Mouse (Mus musculus): ENCODE data around the gene Dcdc2a.
A peak's percentile ranks its signal among the peaks of the same experiment; 100 is the strongest.

Gene Dcdc2a

DNA sequence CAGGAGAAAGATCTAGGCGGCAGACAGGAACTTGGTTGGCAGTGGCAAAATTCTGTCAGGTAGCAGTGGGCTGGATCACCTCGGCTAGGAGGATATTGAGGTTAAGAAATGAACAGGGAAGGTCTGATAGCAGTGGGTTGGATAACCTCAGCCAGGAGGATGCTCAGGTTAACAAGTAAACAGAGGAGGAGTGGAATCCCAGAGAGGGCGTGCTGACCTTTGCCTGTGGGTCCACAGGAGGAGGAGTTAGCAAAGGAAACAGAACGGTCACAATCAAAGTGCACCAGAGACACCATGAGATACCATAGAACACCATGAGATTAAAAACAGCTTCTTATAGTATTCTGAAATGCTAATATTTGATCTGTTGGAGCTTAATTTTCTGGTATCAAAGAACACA lies 38.6 kb downstream of the Dcdc2a start:
- no peak for DNase-seq (ENCODE audit: low read depth, low spot score)

DNA sequence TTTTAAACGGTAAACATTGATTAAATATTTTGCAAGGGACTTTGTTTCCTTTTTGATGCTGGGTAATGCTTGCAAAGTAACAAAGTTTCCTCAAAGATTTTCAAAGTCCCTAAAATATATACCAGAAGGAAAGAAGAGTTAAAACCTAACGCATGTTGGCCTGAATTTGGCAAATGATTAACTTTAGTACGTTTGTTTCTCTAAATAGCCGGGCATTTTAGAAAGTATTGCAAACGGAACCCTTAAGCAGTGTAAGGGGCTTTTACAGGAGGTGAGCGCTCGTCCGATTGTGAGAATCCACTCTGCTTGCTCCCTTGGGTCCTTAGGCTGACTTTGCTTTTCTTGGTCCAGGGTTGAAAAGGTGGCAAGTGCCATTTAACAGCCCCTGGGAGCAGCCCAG lies 41.5 kb downstream of the Dcdc2a start:
- no peak for DNase-seq (ENCODE audit: low read depth, low spot score)

DNA sequence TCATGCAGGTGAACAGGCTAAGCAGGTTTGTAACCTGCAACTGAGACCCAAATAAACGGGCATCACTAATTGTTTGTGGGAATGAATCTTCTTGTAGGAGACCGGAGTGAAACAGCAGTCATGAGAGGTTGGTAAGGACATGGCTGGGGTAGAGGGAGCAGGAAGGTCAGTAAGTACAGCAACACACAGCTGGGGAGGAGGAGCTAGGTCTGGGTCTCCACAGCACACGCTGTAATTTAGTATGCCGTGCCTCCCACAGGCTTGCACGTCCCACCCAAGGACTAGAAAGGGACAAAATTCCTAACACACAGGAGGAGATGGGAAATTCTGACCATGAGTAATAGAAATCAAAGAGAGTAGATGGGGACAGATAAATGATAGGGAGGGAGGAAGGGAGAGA lies 42.8 kb downstream of the Dcdc2a start:
- DNase-seq (ENCODE audit: low read depth, low spot score), result no peak

DNA sequence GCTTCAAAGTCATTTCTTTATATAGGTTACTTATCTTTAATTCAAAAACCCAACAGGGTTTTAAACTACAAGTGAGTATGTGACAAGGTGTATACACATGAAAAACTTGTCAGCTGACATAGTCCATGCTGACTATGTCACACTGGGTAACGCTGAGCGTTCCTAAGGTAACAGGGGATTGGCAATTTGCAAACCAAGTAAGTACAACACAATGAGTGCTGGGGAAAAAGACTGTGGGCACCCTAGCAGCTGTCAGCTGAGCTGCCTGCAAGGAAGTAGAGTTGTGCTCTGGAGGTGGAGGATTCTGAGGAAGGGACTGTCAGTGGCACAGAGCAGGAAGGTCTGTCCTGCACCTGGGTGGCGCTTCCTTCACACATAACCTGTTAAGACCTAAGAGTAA lies 43.7 kb downstream of the Dcdc2a start:
- DNase-seq (ENCODE audit: low read depth, low spot score), result no peak

DNA sequence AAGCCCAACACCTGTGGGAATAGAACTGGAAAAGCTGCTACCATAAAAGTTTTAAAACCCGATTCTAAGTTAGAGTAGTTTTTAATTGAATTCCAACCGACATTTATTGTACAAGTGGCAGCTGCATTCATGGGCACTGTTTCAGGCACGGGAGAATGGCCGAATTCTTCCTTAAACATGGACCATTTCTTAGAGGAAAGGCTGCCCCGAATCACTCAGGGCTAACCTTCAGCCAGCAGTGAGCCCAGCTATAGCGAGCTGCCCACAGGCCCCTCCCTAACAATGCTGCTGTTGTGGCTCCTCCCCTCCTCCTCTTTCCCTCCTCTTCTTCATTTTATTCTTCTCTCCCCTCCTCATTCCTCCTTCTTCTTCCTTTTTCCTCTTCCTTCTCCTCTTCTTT lies 44.8 kb downstream of the Dcdc2a start:
- DNase-seq (ENCODE audit: low read depth, low spot score), result no peak

DNA sequence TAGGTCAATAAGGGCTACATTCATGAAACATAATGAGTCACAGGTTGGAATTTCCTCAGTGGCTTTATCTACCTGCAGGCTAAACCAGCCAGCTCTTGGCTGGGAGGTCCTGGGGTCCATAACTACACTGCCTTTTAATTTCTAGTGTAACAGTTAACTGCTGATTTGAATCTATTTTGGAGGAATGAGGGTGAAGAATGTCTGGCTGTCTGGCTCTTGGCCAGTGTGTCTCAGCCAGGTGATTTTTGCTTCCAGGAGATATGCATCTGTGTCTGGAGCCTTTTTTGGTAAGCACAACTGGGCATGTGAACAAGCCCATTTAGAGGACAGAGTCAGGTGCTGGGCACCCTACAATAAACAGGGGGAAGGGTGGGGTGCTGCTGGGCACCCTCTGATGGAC lies 49.9 kb downstream of the Dcdc2a start:
- DNase-seq (ENCODE audit: low read depth, low spot score), result no peak

DNA sequence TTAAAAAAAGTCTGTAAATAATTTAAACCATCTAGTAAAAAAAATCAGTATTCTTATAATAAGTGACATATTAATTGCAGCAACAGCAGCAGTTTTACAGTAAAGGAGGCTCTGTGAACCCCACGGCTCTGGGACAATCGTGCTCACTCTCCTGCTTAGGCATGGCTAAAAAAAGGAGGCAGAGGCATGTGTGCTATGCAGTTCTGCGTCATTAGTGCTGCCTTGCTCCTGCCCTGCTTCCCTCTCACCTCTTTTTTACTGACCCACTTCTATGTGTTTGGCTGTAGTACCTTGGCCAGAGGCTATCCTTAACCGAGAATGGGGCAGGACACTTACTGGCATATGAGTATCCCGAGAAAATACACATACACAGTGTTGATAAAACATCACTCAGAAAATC lies 50.9 kb downstream of the Dcdc2a start:
- DNase-seq (ENCODE audit: low read depth, low spot score), result no peak

DNA sequence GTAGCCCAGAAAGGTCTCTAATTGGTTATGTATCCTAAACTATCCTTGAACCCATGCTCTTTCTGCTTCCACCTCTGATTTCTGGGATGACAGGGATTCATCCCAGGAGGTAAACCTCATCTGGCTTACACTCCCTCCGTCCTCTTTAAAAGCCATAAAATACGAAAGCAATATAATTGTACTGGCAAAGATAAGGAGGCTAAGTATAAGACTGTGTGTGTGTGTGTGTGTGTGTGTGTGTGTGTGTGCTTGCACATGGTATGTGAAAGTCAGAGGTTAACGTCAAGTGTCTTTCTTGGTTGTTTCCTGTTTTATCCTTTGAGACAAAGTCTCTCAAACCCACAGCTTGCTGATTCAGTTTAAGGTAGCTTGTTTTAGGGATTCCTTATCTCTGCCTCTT lies 52.5 kb downstream of the Dcdc2a start:
- DNase-seq (ENCODE audit: low read depth, low spot score), result no peak

DNA sequence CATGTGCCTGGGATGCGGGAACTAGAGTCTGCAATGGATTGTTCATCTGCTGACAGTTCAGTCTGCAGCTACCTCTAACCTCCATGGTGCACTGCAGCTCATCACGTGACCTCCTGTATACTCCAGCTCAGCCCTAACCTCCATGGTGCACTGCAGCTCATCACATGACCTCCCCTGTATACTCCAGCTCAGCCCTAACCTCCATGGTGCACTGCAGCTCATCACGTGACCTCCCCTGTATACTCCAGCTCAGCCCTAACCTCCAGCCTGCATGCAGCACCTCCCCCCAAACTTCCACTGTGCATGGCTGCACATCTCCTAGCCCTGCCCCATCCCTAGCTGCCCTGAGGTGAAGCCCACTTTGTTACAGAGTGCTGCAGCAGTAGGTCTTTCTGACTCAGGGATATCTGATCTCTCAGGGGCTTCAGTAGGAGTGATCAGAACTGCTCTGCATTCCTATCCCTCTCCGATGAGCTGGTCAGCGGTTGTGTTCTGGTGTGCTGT lies 54.8 kb downstream of the Dcdc2a start:
- DNase-seq (ENCODE audit: low read depth, low spot score), result peak; percentile 45

DNA sequence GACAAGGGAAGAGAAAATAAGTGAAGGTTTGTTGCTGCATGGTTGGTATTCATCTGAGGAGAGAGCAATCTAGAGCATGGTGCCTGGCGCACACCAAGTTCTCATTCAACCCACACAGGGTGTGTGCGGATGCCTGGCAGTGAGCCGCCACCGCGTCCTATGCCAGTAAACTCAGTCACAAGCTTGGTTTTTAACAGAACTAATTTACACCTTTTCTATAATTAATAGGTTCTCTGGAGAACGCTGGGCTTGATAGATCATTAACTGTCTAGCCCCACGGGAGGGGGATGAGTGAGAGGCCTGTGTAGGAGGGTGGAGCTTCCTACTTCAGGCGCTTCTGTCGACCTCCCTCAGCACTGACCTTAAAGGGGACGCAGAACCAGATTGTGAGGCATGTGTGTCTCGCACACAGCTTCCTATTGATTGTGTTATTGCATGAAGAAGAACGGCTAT lies 59.7 kb downstream of the Dcdc2a start:
- DNase-seq (ENCODE audit: low read depth, low spot score), result peak; percentile 14

DNA sequence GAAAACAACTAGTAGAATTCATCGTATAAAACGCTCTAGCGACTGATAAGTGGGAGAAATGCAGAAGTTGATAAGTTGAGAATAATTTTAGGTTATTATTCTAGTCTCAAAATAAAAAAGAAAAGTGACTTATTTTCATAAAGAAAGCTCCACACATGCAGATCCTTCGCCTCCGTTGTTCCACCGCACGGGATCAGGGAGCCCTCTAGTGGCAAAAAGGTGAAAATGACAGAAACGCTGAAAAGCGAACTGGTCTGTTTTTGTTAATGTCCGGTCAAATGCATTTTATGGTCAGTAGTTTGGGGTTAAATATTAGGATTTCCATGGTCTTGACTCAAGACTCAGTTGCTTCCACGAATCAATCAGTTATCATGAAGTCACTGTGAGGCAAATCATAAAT lies 60.2 kb downstream of the Dcdc2a start:
- peak; percentile 53 for DNase-seq (ENCODE audit: low read depth, low spot score)

DNA sequence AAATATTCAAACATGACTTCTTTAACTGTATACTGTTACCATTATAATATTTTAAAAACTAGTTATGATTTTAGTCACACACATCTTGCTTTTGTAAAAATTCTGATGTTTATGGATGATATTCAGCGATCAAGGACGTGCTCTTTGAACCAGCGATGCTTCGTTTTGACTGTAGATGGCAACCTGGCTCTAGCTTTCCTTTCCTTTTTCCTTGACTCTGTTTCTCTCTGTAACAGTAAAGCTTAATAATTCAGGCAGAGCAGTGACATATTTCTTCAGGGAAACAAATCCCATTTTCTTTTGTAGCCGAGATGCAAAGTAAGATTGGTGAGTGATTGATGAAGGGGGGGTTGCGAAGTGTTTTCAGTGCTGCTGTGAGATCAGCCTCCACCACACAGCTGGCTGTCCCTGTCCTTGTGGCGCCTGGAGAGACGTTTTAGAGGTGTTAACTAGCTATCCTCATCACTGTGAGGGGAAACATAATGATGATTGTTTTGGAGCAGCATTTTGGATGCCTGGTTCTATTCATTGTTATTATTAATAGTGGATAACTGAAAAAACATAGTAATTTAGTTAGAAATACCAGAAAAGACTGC lies 67.0 kb downstream of the Dcdc2a start:
- no peak for DNase-seq (ENCODE audit: low read depth, low spot score)

DNA sequence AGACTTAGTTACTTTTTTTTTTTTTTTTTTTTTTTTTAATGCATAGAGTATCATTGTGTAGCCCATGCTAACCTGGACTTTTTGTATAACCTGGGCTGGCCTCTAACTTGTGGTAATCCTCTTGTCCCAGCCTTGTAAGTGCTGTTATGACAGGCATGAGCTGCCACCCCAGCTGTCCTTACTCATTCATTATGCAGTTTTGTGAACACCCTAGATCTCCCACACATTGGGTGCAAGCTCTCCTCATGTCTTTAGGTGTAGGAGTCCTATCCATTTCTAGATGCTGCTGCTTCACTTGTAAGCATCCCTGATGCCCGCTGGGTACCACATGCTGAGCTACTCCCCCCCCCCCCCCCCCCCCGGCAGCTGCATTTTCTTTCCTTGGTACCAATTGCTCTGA lies 71.4 kb downstream of the Dcdc2a start:
- DNase-seq (ENCODE audit: low read depth, low spot score), result no peak

DNA sequence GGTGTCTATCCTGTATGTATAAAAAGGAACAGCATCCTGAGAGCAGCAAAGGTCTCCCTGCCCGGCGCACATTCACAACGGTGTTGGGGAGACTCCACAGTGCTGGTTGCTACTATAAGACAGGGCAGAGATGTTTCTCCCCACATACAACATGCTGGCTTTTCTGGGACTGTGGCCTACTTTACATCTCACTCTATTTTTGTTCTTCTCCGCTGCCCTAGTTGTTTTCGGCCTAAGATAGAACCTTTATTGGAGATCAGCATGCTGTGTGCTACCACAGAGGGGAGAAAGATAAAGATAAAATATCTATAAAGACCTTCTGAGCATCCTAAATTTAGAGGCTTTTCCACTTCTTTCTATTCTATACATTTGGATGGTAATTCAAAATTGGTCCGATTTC lies 72.0 kb downstream of the Dcdc2a start:
- DNase-seq (ENCODE audit: low read depth, low spot score), result no peak

DNA sequence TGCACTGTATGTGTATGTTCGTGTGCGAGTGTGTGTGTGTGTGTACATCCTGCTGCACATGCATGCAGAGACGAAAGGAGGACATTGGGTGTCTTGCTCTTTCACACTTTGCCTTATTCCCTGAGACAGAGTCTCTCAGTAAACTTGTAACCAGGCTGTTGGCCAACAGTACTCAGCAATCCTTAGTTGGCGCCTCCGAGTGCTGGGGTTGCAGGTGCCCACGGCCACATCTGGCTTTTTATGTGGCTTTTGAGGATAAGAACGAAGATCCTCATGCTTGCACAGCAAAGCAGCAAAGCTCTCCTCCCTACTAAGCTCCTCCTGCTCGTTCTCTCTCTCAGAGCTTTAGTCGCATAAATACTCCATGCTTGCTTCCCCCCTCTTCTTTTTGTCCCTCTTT lies 73.0 kb downstream of the Dcdc2a start:
- DNase-seq (ENCODE audit: low read depth, low spot score), result no peak

DNA sequence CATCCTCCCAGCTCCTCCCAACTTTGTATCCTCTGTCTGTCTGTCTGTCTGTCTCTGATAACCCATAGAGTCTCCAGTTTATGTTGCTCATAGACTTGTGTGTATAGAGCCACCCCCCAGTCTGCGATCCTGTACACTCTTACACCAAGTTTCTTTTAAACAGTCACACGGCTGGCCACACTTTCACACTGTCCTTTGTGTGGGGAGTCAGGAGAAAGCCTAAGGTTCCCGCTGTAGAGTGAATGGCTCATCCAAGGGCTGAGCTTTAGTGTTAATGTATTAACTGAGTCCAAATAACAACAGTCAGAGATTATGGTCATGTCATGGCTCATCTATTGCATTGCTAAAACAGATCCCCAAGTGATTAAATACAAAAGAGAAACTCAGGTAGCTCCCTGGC lies 87.3 kb downstream of the Dcdc2a start:
- DNase-seq (ENCODE audit: low read depth, low spot score), result no peak

DNA sequence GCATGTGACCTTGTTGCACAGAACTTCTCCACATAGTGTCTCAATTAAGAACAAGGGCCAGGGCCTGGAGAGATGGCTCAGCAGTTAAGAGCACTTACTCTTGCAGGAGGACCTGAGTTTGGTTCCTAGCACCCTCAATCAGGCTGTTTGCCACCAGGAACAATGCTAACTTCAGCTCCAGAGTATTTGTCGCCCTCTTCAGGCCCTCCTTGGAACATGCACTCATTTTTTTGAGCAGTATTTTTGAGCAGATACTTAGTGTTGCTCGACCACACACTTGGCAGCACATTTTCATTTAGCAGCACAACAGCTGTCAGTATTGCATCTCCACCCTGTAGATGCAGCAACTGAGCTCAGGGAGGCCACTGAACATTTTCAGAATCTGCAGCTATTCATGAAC lies 88.3 kb downstream of the Dcdc2a start:
- peak; percentile 21 for DNase-seq (ENCODE audit: low read depth, low spot score)

DNA sequence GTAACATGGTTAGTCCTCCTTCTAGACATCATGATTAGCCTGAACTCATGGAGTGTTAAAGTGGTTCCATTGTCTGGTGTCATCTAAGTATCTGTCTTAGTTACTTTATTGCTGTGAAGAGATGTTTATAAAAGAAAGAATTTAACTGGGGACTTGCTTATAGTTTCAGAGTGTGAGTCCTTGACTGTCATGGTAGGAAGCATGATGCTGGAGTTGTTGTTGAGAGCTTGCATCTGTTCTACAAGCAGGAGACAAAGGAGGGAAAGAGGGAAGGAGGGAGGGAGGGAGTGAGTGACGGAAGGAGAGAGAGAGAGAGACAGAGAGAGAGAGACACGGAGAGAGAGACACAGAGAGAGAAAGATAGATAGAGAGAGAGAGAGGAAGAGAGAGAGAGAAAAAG lies 90.4 kb downstream of the Dcdc2a start:
- DNase-seq (ENCODE audit: low read depth, low spot score), result no peak

DNA sequence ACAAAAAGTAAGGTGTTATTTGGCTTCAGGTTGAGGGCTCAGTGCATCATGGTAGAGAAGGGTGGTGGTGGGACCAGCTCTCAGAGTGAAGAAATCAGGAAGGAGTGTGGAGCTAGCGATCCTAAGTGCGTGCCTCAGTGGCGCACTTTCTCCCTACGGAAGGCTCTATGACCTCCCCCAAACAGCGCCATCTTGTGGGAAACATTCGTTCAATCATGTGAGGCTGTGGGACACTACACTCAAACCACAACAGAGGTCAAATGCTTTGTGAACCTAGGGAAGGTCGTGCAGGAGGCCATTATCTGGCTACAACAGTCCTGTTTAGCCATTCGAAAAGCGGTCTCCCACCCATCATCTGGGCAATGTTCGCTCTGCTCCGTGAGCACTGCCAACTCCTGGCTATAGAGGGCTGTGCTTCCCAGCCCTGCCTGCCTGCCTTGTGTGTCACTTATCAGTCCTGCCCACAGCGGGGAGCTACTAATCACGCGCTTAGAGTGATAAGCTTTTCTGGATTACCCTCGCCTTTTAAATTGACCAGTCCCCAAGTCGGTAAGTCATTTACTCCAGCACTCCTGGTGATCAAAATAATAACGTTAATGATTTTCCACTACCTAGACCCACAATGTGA lies 94.5 kb downstream of the Dcdc2a start:
- DNase-seq (ENCODE audit: low read depth, low spot score), result peak; percentile 84

DNA sequence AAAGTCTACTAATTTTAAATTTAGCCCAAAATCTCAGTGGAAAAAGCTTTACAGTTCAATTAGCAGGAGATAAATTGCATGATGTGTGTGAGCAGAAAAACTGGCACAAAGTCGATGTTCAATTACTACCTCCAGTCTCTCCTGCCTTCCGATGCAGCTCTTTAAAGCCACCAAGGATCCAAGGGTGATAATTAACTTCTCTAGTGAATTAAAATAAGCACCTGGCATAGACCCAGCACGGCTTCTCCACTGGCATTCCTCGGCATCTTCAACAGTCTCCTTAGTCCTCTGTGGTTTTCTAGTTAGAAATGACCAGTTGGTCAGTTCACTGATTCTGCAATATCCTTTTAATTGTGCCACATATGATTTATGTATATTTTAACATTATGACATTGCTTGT lies 95.1 kb downstream of the Dcdc2a start:
- no peak for DNase-seq (ENCODE audit: low read depth, low spot score)

DNA sequence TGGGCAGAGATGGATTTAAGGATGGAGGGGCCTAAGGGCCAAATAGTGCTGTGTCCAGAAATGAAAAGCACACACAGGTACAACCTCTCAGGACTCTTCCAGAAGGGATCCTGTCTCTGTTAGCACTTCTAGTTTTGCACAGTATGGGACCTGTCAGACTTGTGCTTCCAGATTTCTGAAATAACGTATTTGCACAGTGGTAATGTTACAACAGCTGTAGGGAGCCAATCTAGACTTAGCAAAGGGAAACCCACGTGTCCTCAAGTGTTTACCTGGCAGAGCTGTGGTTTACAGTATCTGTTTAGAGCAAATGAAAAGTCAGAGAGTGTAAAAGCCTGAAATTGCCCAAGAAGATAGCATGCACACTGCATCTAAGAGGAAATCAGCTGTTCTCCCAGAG lies 104.1 kb downstream of the Dcdc2a start:
- no peak for DNase-seq (ENCODE audit: low read depth, low spot score)

DNA sequence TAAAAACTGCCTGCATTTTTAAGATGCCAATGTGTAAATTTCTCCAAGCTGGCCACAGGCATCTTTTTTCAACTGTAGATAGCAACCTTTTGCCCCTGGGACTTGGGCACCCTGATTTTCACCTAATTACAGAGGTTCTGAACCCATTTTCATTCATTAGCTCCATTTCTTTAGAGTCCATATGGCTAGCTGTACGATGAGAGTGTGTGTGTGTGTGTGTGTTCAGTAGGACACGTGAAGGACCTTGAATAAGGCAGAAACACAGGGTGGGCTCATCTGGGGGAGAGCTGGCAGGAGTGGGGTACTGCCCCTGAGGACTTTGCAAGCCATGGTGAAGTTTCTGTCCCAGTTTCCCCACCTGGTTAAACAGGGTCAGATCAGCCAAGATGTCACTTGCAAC lies 105.0 kb downstream of the Dcdc2a start:
- no peak for DNase-seq (ENCODE audit: low read depth, low spot score)

DNA sequence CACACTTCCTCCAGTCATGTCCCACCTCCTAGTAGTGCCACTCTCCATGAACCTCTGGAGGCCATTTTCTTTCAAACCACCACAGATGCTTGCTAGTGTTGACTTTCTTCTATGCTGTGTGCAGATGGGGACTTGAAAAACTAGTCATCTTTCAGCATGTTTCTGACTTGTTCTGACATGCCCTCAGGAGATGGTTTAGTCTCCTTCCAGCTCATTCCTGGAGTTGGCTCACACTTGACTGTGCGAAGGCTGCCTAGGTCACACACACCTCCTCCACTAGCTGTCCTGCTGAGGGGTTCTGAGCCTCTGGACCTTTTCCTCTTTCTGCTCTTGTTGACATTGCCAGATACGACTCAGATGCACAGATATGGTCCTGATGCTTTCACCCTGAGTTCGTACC lies 106.8 kb downstream of the Dcdc2a start:
- no peak for DNase-seq (ENCODE audit: low read depth, low spot score)

DNA sequence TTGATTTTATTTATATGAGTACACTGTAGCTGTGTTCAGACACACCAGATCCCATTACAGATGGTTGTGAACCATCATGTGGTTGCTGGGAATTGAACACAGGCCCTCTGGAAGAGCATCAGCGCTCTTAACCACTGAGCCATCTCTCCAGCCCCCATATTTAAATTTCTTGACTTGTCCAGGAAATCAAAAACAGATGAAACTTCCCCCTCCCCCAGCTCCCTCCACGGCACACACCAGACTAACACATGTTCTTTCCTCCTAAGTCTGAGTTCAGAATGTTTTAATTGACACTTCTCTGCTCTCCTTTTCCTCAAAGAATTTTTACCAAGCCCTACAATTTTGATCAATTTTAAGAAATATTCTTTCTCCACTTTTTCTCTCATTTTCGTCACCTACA lies 113.1 kb downstream of the Dcdc2a start:
- no peak for DNase-seq (ENCODE audit: low read depth, low spot score)
